Mouse (Mus musculus) layer of hippocampus, adult 8-10 months (tissue): ENCODE results near the gene Gipc2. TPM values are rescaled to one million over a fixed set of nuclear protein-coding genes. Genes with fewer than 3 reads are reported as not detected.
A peak's percentile ranks its signal among the peaks of the same experiment; 100 is the strongest.

ENCODE experiments used
- DNase-seq, 2 experiments: peaks; one replicate each; pipeline ENCODE4 v3.0.0; 2022; ENCODE audit warnings: low spot score in 2 of 2
- total RNA-seq, 4 experiments: library from RNA; stranded (reverse); gene quantifications; 2 replicates each; pipeline ENCODE4 v1.2.4; 2022

Gene Gipc2
- total RNA-seq, 4 experiments from 2014 or later, result 0.68 to 1.9 (median 1.5) TPM

GRCm38 (mm10) chr3:152089178-152089577 is 76.9 kb downstream of the Gipc2 start:
- peak in 1 of 2 experiments; percentile 34 for DNase-seq

- DNase-seq, result no peak
Measured at GRCm38 (mm10) chr3:152081381-152081780, 84.6 kb downstream of the Gipc2 start.

- DNase-seq, result no peak
Measured at GRCm38 (mm10) chr3:152076088-152076487, 89.9 kb downstream of the Gipc2 start.

GRCm38 (mm10) chr3:152069001-152069400 is 97.0 kb downstream of the Gipc2 start:
- DNase-seq, result no peak

GRCm38 (mm10) chr3:152068311-152068710 is 97.7 kb downstream of the Gipc2 start:
- DNase-seq, result no peak

- no peak for DNase-seq
Measured at GRCm38 (mm10) chr3:152066696-152067095, 99.3 kb downstream of the Gipc2 start.

- no peak for DNase-seq
Measured at GRCm38 (mm10) chr3:152065806-152066205, 100.2 kb downstream of the Gipc2 start.

GRCm38 (mm10) chr3:152064166-152064565 is 101.9 kb downstream of the Gipc2 start:
- no peak for DNase-seq

GRCm38 (mm10) chr3:152062806-152063205 is 103.2 kb downstream of the Gipc2 start:
- DNase-seq, result no peak

GRCm38 (mm10) chr3:152061145-152061544 is 104.9 kb downstream of the Gipc2 start:
- DNase-seq, result no peak

- DNase-seq, result no peak
Measured at GRCm38 (mm10) chr3:152058235-152058634, 107.8 kb downstream of the Gipc2 start.

- DNase-seq, result no peak
Measured at GRCm38 (mm10) chr3:152054260-152054659, 111.8 kb downstream of the Gipc2 start.

- DNase-seq, result no peak
Measured at GRCm38 (mm10) chr3:152051959-152052358, 114.1 kb downstream of the Gipc2 start.

- no peak for DNase-seq
Measured at GRCm38 (mm10) chr3:152047914-152048313, 118.1 kb downstream of the Gipc2 start.

- no peak for DNase-seq
Measured at GRCm38 (mm10) chr3:152046895-152047294, 119.1 kb downstream of the Gipc2 start.

Other genes starting within 250 kb of the Gipc2 start
- 10 to 100 TPM; 51.8 to 78.7 (median 62.1) TPM for gene Dnajb4, start 44.1 kb upstream of the Gipc2 start, total RNA-seq
- gene Fubp1, start 44.2 kb upstream of the Gipc2 start, total RNA-seq, result 100 to 1,000 TPM; 114 to 141 (median 131) TPM
- 1 to 10 TPM in 2 of 4 experiments, under 1 TPM in 2; 0.65 to 2.9 (median 1.3) TPM for gene Nexn, start 100.1 kb upstream of the Gipc2 start, total RNA-seq
- 10 to 100 TPM; 75.1 to 84.2 (median 76.2) TPM for gene Miga1, start 174.2 kb upstream of the Gipc2 start, total RNA-seq
- gene Usp33, start 180.2 kb upstream of the Gipc2 start, total RNA-seq, result 100 to 1,000 TPM; 110 to 141 (median 134) TPM
- 10 to 100 TPM; 45.9 to 51.5 (median 47.7) TPM for gene Zzz3, start 229.2 kb upstream of the Gipc2 start, total RNA-seq